Mouse (Mus musculus) stomach, postnatal 0 days (tissue): ENCODE results near the gene Elmo1.

Experiments used
- CTCF ChIP-seq: IDR thresholded peaks from 2 replicates; pipeline ENCODE4 v1.5.1; 2016; ENCODE audit warnings: antibody characterized with exemption, low read depth, mild to moderate bottlenecking, moderate library complexity
- EP300 ChIP-seq: optimal IDR thresholded peaks from 2 replicates; pipeline ENCODE3; 2016; ENCODE audit warnings: antibody characterized with exemption

- TF ChIP-seq EP300 (no peak), CTCF (no peak)
These were observed 431.1 kb downstream of the Elmo1 start for GRCm38 (mm10) chr13:20521492-20521891.
